Mouse (Mus musculus) limb, embryonic 14.5 days (tissue): ENCODE results near the gene Gpr137. TPM values are rescaled to one million over a fixed set of nuclear protein-coding genes. Genes with fewer than 3 reads are reported as not detected.

Experiments used
- ATAC-seq: fragments of 200-750 bp; cut with Nextera tagmentation; 2 replicates; pipeline ENCODE4 v1.8.0; 2017; ENCODE audit warnings: low read depth, moderate number of reproducible peaks, moderate TSS enrichment; ENCODE audit not compliant: low FRiP score
- DNase-seq: peaks from one replicate; pipeline ENCODE4 v3.0.0-alpha.2; 2015; ENCODE audit warnings: low spot score
- H3K27ac ChIP-seq: fragments of 300-500 bp; sonication (generic); replicated peaks from 2 replicates; pipeline ENCODE4 v1.5.1; 2014; ENCODE audit warnings: low read depth, mild to moderate bottlenecking, low read length, moderate library complexity, mixed read lengths
- H3K27me3 ChIP-seq: fragments of 300-500 bp; sonication (generic); 2 replicates; pipeline ENCODE4 v1.6.1; 2014; ENCODE audit warnings: low read length, mixed read lengths; ENCODE audit not compliant: control insufficient read depth, insufficient read depth
- H3K36me3 ChIP-seq: fragments of 300-500 bp; sonication (generic); 2 replicates; pipeline ENCODE4 v1.6.1; 2014; ENCODE audit warnings: mild to moderate bottlenecking, low read length, moderate library complexity, mixed read lengths; ENCODE audit not compliant: control insufficient read depth, insufficient read depth
- H3K4me1 ChIP-seq: fragments of 300-500 bp; sonication (generic); 2 replicates; pipeline ENCODE4 v1.6.1; 2014; ENCODE audit warnings: antibody characterized with exemption, low read length, mixed read lengths; ENCODE audit not compliant: control insufficient read depth, insufficient read depth
- H3K4me2 ChIP-seq: fragments of 300-500 bp; sonication (generic); replicated peaks from 2 replicates; pipeline ENCODE4 v1.6.1; 2014; ENCODE audit warnings: low read depth, mild to moderate bottlenecking, low read length, moderate library complexity; ENCODE audit not compliant: severe bottlenecking
- H3K4me3 ChIP-seq: fragments of 300-500 bp; sonication (generic); replicated peaks from 2 replicates; pipeline ENCODE4 v1.5.1; 2014; ENCODE audit warnings: low read length
- H3K9ac ChIP-seq: fragments of 300-500 bp; sonication (generic); 2 replicates; pipeline ENCODE4 v1.6.1; 2014; ENCODE audit warnings: mild to moderate bottlenecking, low read depth, low read length, moderate library complexity; ENCODE audit not compliant: severe bottlenecking
- H3K9me3 ChIP-seq: fragments of 300-500 bp; sonication (generic); 2 replicates; pipeline ENCODE4 v1.6.1; 2016; ENCODE audit warnings: low read length; ENCODE audit not compliant: control insufficient read depth
- POLR2A ChIP-seq: fragments of 200-500 bp; IDR thresholded peaks from 2 replicates; pipeline ENCODE4 v1.8.0; 2012; ENCODE audit warnings: inconsistent platforms, mild to moderate bottlenecking, moderate library complexity, borderline replicate concordance; ENCODE audit not compliant: insufficient read depth, insufficient read length; ENCODE audit errors: extremely low read depth
- WGBS: fragments of 180-500 bp; shearing (Covaris S2); extraction: QIAGEN DNeasy Blood & Tissue Kit; methylation state at CpG from one replicate; pipeline ENCODE4 v1.1.7; 2014; 5-methylcytosine and 5-hydroxymethylcytosine counted together
- polyA plus RNA-seq, 2 experiments: library from polyadenylated mRNA; depleted of rRNA in 1 of 2; stranded (reverse) in 1 of 2; unstranded in 1 of 2; fragments of >200 nt; fragmentation: Nextera tagmentation in 1 of 2; extraction: Ambion mirVana in 1 of 2; gene quantifications; 2 replicates each; pipeline versions ENCODE4 v1.2.1 to v1.2.3; 2012 to 2014

The Gpr137 gene
- polyA plus RNA-seq, 2 experiments = 28.5 to 56.8 TPM

DNA sequence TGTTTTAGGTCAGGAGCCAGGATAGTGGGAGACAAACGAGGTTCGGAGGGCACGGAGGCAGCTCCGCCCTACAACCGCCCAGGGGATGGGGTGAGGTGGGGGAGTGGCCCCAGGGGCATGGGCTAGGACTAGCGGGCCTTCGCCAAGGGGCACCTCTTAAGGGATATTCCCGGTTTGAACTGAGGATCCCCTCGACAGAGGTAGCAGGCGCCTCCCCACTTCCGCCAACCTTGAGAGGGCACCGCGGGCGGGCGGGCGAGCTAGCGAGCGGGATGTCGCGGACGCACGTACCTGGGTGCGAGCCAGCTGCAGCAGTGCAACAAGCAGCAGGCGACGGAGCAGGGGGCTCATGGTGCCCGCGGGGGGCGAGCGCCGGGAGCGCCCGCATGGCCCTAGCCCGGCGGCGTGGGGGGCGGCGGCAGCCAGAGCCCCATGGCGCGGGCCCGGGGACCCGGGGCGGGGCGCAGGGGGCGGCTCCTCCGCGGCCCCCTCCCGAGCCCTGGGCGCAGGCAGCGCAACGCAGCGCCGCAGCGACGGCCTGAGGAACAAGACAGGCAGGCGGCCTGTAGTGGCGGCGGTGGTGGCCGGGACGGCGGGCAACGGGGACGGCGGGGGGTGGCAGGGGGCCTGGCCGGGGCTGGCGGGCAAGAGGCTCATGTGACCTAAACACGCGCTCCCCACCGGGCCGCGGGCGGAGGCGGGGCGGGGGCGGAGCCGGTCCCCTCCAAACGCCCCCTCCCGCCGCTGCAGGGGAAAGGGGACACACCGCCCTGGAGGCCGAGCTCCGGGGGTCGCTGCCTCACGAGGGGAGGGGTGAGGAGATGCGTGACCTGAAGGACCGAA lies 45.0 kb upstream of the Gpr137 start, which contains the start of gene Vegfb:
TSS of gene Vegfb (minus strand) at position 591 of the 843 bp plus-strand sequence.
- Histone ChIP-seq H3K9me3 (no peaks in the 10 kb centered on the region), H3K4me2 (peak within 1 kb of the TSS; percentile 83), H3K9ac (peak within 1 kb of the TSS; percentile 88), H3K36me3 (peaks cover 28% of the 10 kb centered on the region), H3K27me3 (no peaks in the 10 kb centered on the region), H3K4me1 (peaks cover 17% of the 10 kb centered on the region), H3K4me3 (peak within 1 kb of the TSS; percentile 82), H3K27ac (peak within 1 kb of the TSS; percentile 79)
- TF ChIP-seq POLR2A = no peak
- peak; percentile 47 for DNase-seq
- ATAC-seq = peak; percentile 64
- under 1% methylated on average over 34 of the region's 85 CpGs for whole genome bisulfite sequencing

DNA sequence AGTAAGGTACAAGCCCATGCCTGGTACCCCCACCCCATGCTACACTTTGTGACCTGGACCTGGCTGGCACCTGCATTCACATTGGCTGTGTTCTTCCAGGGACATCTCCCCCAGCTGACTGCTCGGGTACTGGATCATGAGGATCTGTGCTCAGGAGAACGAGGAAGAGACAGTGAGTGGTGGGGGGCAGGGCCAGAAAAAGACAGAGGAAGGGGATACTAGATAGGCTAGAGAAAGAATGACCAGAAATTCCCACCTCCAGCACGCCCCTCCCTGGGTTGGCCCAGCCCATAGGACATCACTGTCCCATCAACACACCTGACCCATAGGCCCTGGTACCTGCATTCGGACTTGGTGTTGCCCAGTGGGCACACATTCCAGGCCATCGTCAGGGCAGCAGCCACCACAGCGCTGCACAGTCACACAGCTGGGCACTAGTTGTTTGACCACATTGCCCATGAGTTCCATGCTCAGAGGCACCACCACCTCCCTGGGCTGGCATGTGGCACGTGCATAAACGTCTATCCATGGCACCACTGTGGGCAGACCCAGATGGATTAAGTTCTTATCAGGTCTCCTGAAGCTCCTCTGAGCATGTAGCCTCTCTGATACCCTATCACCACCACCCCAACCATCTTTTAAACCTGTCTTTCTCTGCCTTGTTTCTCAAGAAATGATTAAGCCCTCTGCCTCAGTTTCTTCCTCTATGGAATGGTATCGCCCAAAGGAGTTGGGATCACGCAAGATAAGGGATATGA lies 43.9 kb upstream of the Gpr137 start:
- Histone ChIP-seq H3K9me3 (no peaks in the 10 kb centered on the region), H3K4me2 (peak overlapping the region; percentile 83), H3K4me3 (peak overlapping the region; percentile 82), H3K4me1 (peaks cover 15% of the 10 kb centered on the region), H3K9ac (peak overlapping the region; percentile 88; the same call in 1 of the 2 replicates), H3K36me3 (peaks cover 31% of the 10 kb centered on the region), H3K27me3 (no peaks in the 10 kb centered on the region), H3K27ac (no peak overlapping the region)
- DNase-seq (no peak), ATAC-seq (no peak)
- no peak for TF ChIP-seq POLR2A
- 79% methylated on average over 10 of the region's 10 CpGs for WGBS

- no peak overlapping the region for H3K4me2 ChIP-seq
- H3K9ac ChIP-seq = no peak overlapping the region
- no peak overlapping the region for H3K27ac ChIP-seq
- no peak overlapping the region for H3K4me3 ChIP-seq
- no peak for TF ChIP-seq POLR2A
- WGBS = 79% methylated on average over 19 of the region's 19 CpGs
- DNase-seq (no peak), ATAC-seq (no peak)
- peaks cover 31% of the 10 kb centered on the region for H3K36me3 ChIP-seq
- H3K4me1 ChIP-seq = peaks cover 17% of the 10 kb centered on the region
- no peaks in the 10 kb centered on the region for H3K27me3 ChIP-seq
- no peaks in the 10 kb centered on the region for H3K9me3 ChIP-seq
These were observed 43.0 kb upstream of the Gpr137 start for GRCm38 (mm10) chr19:6985300-6985699.

GRCm38 (mm10) chr19:6983621-6984020 lies 41.3 kb upstream of the Gpr137 start:
- H3K4me2 ChIP-seq = no peak overlapping the region
- H3K27me3 ChIP-seq = no peaks in the 10 kb centered on the region
- DNase-seq = no peak
- TF ChIP-seq POLR2A = no peak
- H3K4me1 ChIP-seq = peaks cover 24% of the 10 kb centered on the region
- no peaks in the 10 kb centered on the region for H3K9me3 ChIP-seq
- ATAC-seq = no peak
- 99% methylated on average over 5 of the region's 5 CpGs for WGBS
- no peak overlapping the region for H3K4me3 ChIP-seq
- peaks cover 31% of the 10 kb centered on the region for H3K36me3 ChIP-seq
- no peak overlapping the region for H3K27ac ChIP-seq
- no peak overlapping the region for H3K9ac ChIP-seq

DNA sequence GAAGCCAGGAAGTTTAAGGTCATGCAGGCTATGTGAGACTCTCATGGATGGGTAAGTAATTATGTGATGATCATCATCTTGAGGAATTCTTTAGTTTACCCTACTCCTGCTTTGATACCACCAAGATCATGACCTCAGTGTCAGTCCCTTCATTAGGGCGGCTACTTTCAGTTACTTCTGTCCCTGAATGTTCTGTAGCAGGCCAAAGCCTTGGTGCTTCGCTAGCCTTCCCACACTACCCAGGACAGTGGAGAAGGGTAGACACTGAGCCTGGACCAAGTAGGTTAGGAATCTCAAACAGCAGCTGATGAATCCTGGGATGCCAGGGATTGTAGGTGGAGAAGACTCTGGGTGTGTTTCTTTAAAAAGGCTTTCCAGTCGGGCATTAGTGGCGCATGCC lies 39.2 kb upstream of the Gpr137 start:
- no peak overlapping the region for H3K9ac ChIP-seq
- no peak for ATAC-seq

More for the DNA sequence above, 39.2 kb upstream of the Gpr137 start:
- no peak overlapping the region for H3K4me3 ChIP-seq
- TF ChIP-seq POLR2A = no peak
- H3K27ac ChIP-seq = no peak overlapping the region
- DNase-seq = no peak
- peaks cover 45% of the 10 kb centered on the region for H3K36me3 ChIP-seq
- H3K27me3 ChIP-seq = no peaks in the 10 kb centered on the region
- peak overlapping the region; percentile 68; the same call in 1 of the 2 replicates for H3K4me2 ChIP-seq
- WGBS = 91% methylated on average over 4 of the region's 4 CpGs
- H3K4me1 ChIP-seq = peaks cover 25% of the 10 kb centered on the region
- H3K9me3 ChIP-seq = no peaks in the 10 kb centered on the region
